Mouse (Mus musculus) lung, adult 18-20 months (tissue): Measurements from ENCODE around the gene Ptgis.

Experiments
- DNase-seq, 2 experiments: peaks; one replicate each; pipeline ENCODE4 v3.0.0; 2022; ENCODE audit warnings: mixed read lengths in 2 of 2

The Ptgis gene

GRCm38 (mm10) chr2:167150135-167150534, 90.3 kb downstream of the Ptgis start:
- DNase-seq, result no peak

GRCm38 (mm10) chr2:167149035-167149434, 91.4 kb downstream of the Ptgis start:
- no peak for DNase-seq

- DNase-seq, result no peak
Measured at GRCm38 (mm10) chr2:167147708-167148107, 92.7 kb downstream of the Ptgis start.

GRCm38 (mm10) chr2:167145904-167146303, 94.5 kb downstream of the Ptgis start:
- DNase-seq, result no peak

GRCm38 (mm10) chr2:167144439-167145307, 95.7 kb downstream of the Ptgis start:
- DNase-seq, result no peak

GRCm38 (mm10) chr2:167143914-167144313, 96.5 kb downstream of the Ptgis start:
- DNase-seq, result no peak

GRCm38 (mm10) chr2:167142282-167142681, 98.1 kb downstream of the Ptgis start:
- no peak for DNase-seq

GRCm38 (mm10) chr2:167141810-167142209, 98.6 kb downstream of the Ptgis start:
- DNase-seq, result no peak
